Mouse (Mus musculus) left cerebral cortex, postnatal 36 days (tissue): ENCODE data around the gene Cep19. TPM values are rescaled to one million over a fixed set of nuclear protein-coding genes. Genes with fewer than 3 reads are reported as not detected.
A peak's percentile ranks its signal among the peaks of the same experiment; 100 is the strongest.

Source experiments
- DNase-seq, 2 experiments: peaks; one replicate each; pipeline ENCODE4 v3.0.0; 2021 to 2022; ENCODE audit warnings: low spot score in 2 of 2, mixed read lengths in 1 of 2
- intact Hi-C: fragments of 180-260 bp; cut with DNase I; formaldehyde crosslinking; loops from one replicate; pipeline ENCODE4 v1.15.1; 2025
- total RNA-seq, 2 experiments: library from RNA; stranded (reverse); gene quantifications; 2 replicates each; pipeline ENCODE4 v1.2.3; 2021

The Cep19 gene
- total RNA-seq, 2 experiments from 2014 or later = 71.0 to 72.1 TPM

- DNase-seq = no peak
- intact Hi-C loops = no loop called here
These were observed 6.1 kb downstream of the Cep19 start for GRCm38 (mm10) chr16:32105698-32106097.

GRCm38 (mm10) chr16:32107342-32108045 is 7.9 kb downstream of the Cep19 start:
- intact Hi-C loops = no loop called here

GRCm38 (mm10) chr16:32108170-32108569 is 8.6 kb downstream of the Cep19 start:
- intact Hi-C loops = no loop called here
- DNase-seq = no peak

More at GRCm38 (mm10) chr16:32107342-32108045, 7.9 kb downstream of the Cep19 start:
- DNase-seq = no peak

- no peak for DNase-seq
- intact Hi-C loops = no loop called here
These were observed 9.0 kb downstream of the Cep19 start for GRCm38 (mm10) chr16:32108578-32108977.

- intact Hi-C loops = loop anchor here (5.0 to 10.0 kb wide), 3 partner anchors 104 to 384 kb away; partner anchors contain the start of genes Fbxo45, Wdr53 and Zdhhc19
- no peak for DNase-seq
These were observed 11.5 kb downstream of the Cep19 start for GRCm38 (mm10) chr16:32110951-32111699.

- peak; percentile 60 to 62 for DNase-seq
- intact Hi-C loops = loop anchor here (5.0 to 10.0 kb wide), 3 partner anchors 101 to 381 kb away; partner anchors contain the start of genes Fbxo45, Wdr53 and Zdhhc19
These were observed 14.1 kb downstream of the Cep19 start for GRCm38 (mm10) chr16:32113541-32114218.

GRCm38 (mm10) chr16:32114406-32114805 is 14.8 kb downstream of the Cep19 start:
- intact Hi-C loops = loop anchor here (5.0 to 10.0 kb wide), 3 partner anchors 100 to 380 kb away; partner anchors contain the start of genes Fbxo45, Wdr53 and Zdhhc19
- DNase-seq = no peak

GRCm38 (mm10) chr16:32114968-32115695 is 15.5 kb downstream of the Cep19 start:
- peak; percentile 75 to 78 for DNase-seq
- intact Hi-C loops = loop anchor here (5.0 to 10.0 kb wide), 3 partner anchors 100 to 380 kb away; partner anchors contain the start of genes Fbxo45, Wdr53 and Zdhhc19

GRCm38 (mm10) chr16:32115781-32116180 is 16.2 kb downstream of the Cep19 start:
- intact Hi-C loops = loop anchor here (10.0 kb wide), 2 partner anchors 99 to 379 kb away; partner anchors contain the start of gene Zdhhc19

GRCm38 (mm10) chr16:32116186-32116585 is 16.6 kb downstream of the Cep19 start:
- intact Hi-C loops = loop anchor here (10.0 kb wide), 2 partner anchors 99 to 379 kb away; partner anchors contain the start of gene Zdhhc19
- no peak for DNase-seq

More at GRCm38 (mm10) chr16:32115781-32116180, 16.2 kb downstream of the Cep19 start:
- no peak for DNase-seq

GRCm38 (mm10) chr16:32120454-32120853 is 20.9 kb downstream of the Cep19 start:
- intact Hi-C loops = no loop called here
- no peak for DNase-seq

GRCm38 (mm10) chr16:32124020-32124419 is 24.4 kb downstream of the Cep19 start:
- intact Hi-C loops = no loop called here
- DNase-seq = no peak

- intact Hi-C loops = no loop called here
These were observed 25.1 kb downstream of the Cep19 start for GRCm38 (mm10) chr16:32124444-32125335.

GRCm38 (mm10) chr16:32125364-32125763 is 25.8 kb downstream of the Cep19 start:
- DNase-seq = no peak
- intact Hi-C loops = no loop called here

More at GRCm38 (mm10) chr16:32124444-32125335, 25.1 kb downstream of the Cep19 start:
- DNase-seq = no peak

GRCm38 (mm10) chr16:32127046-32127445 is 27.4 kb downstream of the Cep19 start:
- intact Hi-C loops = no loop called here
- no peak for DNase-seq

GRCm38 (mm10) chr16:32129449-32130189 is 30.0 kb downstream of the Cep19 start:
- intact Hi-C loops = no loop called here
- no peak for DNase-seq

GRCm38 (mm10) chr16:32130190-32130826 is 30.7 kb downstream of the Cep19 start:
- intact Hi-C loops = no loop called here
- DNase-seq = no peak
